Mouse (Mus musculus): ENCODE data around the gene Mecom. TPM values are rescaled to one million over a fixed set of nuclear protein-coding genes. Genes with fewer than 3 reads are reported as not detected.

Mecom gene
- polyA plus RNA-seq, 1 experiment from 2014 or later: 77.5 TPM

GRCm38 (mm10) chr3:30105859-30106258, 441.9 kb downstream of the Mecom start:
- no peak overlapping the region for H3K4me3 ChIP-seq (ENCODE audit: low read depth, low read length)
- no peaks in the 10 kb centered on the region for H3K36me3 ChIP-seq (ENCODE audit: insufficient read depth)
- ATAC-seq (ENCODE audit: insufficient read depth) (no peak), DNase-seq (peak; percentile 71)
- no peak overlapping the region for H3K9ac ChIP-seq
- WGBS: 7% methylated on average over 1 of the region's 1 CpGs
- no peaks in the 10 kb centered on the region for H3K9me3 ChIP-seq (ENCODE audit: low read depth, low read length)
- TF ChIP-seq CTCF (IDR thresholded peaks at IDR 0.05; ENCODE audit: low read depth): no peak
- H3K27ac ChIP-seq (ENCODE audit: low read depth): peak overlapping the region; percentile 83
- peak overlapping the region; percentile 57 for H3K4me2 ChIP-seq
- peaks cover 20% of the 10 kb centered on the region for H3K4me1 ChIP-seq (ENCODE audit: insufficient read depth)
- no peaks in the 10 kb centered on the region for H3K27me3 ChIP-seq (ENCODE audit: insufficient read depth, low read length)

GRCm38 (mm10) chr3:30105194-30105823, 442.5 kb downstream of the Mecom start:
- no peaks in the 10 kb centered on the region for H3K36me3 ChIP-seq (ENCODE audit: insufficient read depth)
- H3K9ac ChIP-seq: peak overlapping the region; percentile 11; the same call in 1 of the 2 replicates
- peak overlapping the region; percentile 57 for H3K4me2 ChIP-seq
- peak overlapping the region; percentile 5; the same call in 1 of the 2 replicates for H3K4me3 ChIP-seq (ENCODE audit: low read depth, low read length)
- 20% methylated on average over 15 of the region's 15 CpGs for WGBS
- no peaks in the 10 kb centered on the region for H3K9me3 ChIP-seq (ENCODE audit: low read depth, low read length)
- H3K4me1 ChIP-seq (ENCODE audit: insufficient read depth): peaks cover 20% of the 10 kb centered on the region
- peak overlapping the region; percentile 83 for H3K27ac ChIP-seq (ENCODE audit: low read depth)
- DNase-seq (peak; percentile 83), ATAC-seq (ENCODE audit: insufficient read depth) (peak; percentile 83)
- no peaks in the 10 kb centered on the region for H3K27me3 ChIP-seq (ENCODE audit: insufficient read depth, low read length)
- TF ChIP-seq CTCF (IDR thresholded peaks at IDR 0.05; ENCODE audit: low read depth): no peak

GRCm38 (mm10) chr3:30104515-30105098, 443.2 kb downstream of the Mecom start:
- WGBS: 46% methylated on average over 4 of the region's 4 CpGs
- no peak for DNase-seq
- no peak for TF ChIP-seq CTCF (IDR thresholded peaks at IDR 0.05; ENCODE audit: low read depth)
- Histone ChIP-seq H3K4me1 (ENCODE audit: insufficient read depth) (peaks cover 20% of the 10 kb centered on the region), H3K27me3 (ENCODE audit: insufficient read depth, low read length) (no peaks in the 10 kb centered on the region), H3K9ac (no peak overlapping the region), H3K27ac (ENCODE audit: low read depth) (peak overlapping the region; percentile 83; the same call in 1 of the 2 replicates), H3K4me3 (ENCODE audit: low read depth, low read length) (no peak overlapping the region), H3K9me3 (ENCODE audit: low read depth, low read length) (no peaks in the 10 kb centered on the region), H3K4me2 (peak overlapping the region; percentile 57), H3K36me3 (ENCODE audit: insufficient read depth) (no peaks in the 10 kb centered on the region)
- no peak for ATAC-seq (ENCODE audit: insufficient read depth)

DNA sequence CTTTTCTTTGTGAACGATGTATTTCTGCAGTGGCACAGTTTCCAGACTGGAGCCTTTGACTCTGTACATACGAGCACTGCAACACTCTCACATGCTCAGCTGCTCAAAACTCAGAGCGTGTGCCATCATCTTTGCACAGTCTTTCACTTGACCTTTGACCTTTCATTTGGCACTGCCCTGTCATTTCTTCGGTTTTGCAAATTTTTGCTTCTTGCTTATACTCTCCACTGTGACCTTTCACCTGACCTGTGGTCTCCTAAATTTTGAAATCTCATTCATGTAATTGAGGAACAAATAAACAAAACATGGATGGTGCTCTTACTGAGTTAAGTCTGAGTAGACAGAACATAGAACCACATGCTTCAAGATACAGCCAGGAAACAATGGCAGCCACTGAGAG, 446.7 kb downstream of the Mecom start:
- no peaks in the 10 kb centered on the region for H3K27me3 ChIP-seq (ENCODE audit: insufficient read depth, low read length)
- no peaks in the 10 kb centered on the region for H3K36me3 ChIP-seq (ENCODE audit: insufficient read depth)
- no peaks in the 10 kb centered on the region for H3K9me3 ChIP-seq (ENCODE audit: low read depth, low read length)
- DNase-seq (peak; percentile 17), ATAC-seq (ENCODE audit: insufficient read depth) (no peak)
- H3K27ac ChIP-seq (ENCODE audit: low read depth): no peak overlapping the region
- H3K4me1 ChIP-seq (ENCODE audit: insufficient read depth): peaks cover 23% of the 10 kb centered on the region
- no peak overlapping the region for H3K4me2 ChIP-seq
- H3K9ac ChIP-seq: no peak overlapping the region
- WGBS: 64% methylated on average over 4 of the region's 4 CpGs
- no peak overlapping the region for H3K4me3 ChIP-seq (ENCODE audit: low read depth, low read length)
- no peak for TF ChIP-seq CTCF (IDR thresholded peaks at IDR 0.05; ENCODE audit: low read depth)

GRCm38 (mm10) chr3:30097713-30098112, 450.1 kb downstream of the Mecom start:
- Histone ChIP-seq H3K27ac (ENCODE audit: low read depth) (peak overlapping the region; percentile 38; the same call in 1 of the 2 replicates), H3K4me1 (ENCODE audit: insufficient read depth) (peaks cover 7% of the 10 kb centered on the region; the same call in 1 of the 2 replicates), H3K27me3 (ENCODE audit: insufficient read depth, low read length) (no peaks in the 10 kb centered on the region), H3K4me3 (ENCODE audit: low read depth, low read length) (no peak overlapping the region), H3K36me3 (ENCODE audit: insufficient read depth) (no peaks in the 10 kb centered on the region), H3K4me2 (no peak overlapping the region), H3K9me3 (ENCODE audit: low read depth, low read length) (no peaks in the 10 kb centered on the region), H3K9ac (no peak overlapping the region)
- no peak for TF ChIP-seq CTCF (IDR thresholded peaks at IDR 0.05; ENCODE audit: low read depth)
- 56% methylated on average over 3 of the region's 3 CpGs for WGBS
- DNase-seq: peak; percentile 78
- ATAC-seq (ENCODE audit: insufficient read depth): no peak

GRCm38 (mm10) chr3:30097129-30097528, 450.7 kb downstream of the Mecom start:
- Histone ChIP-seq H3K9me3 (ENCODE audit: low read depth, low read length) (no peaks in the 10 kb centered on the region), H3K36me3 (ENCODE audit: insufficient read depth) (no peaks in the 10 kb centered on the region), H3K4me3 (ENCODE audit: low read depth, low read length) (no peak overlapping the region), H3K27me3 (ENCODE audit: insufficient read depth, low read length) (no peaks in the 10 kb centered on the region), H3K4me1 (ENCODE audit: insufficient read depth) (peaks cover 7% of the 10 kb centered on the region; the same call in 1 of the 2 replicates), H3K27ac (ENCODE audit: low read depth) (0 out of 2 replicates have a peak overlapping the region, but pooled peaks have one; percentile 38), H3K4me2 (no peak overlapping the region), H3K9ac (no peak overlapping the region)
- DNase-seq: no peak
- ATAC-seq (ENCODE audit: insufficient read depth): no peak
- TF ChIP-seq CTCF (IDR thresholded peaks at IDR 0.05; ENCODE audit: low read depth): no peak
- 61% methylated on average over 4 of the region's 4 CpGs for WGBS

GRCm38 (mm10) chr3:30093005-30093404, 454.8 kb downstream of the Mecom start:
- H3K4me1 ChIP-seq (ENCODE audit: insufficient read depth): peaks cover 7% of the 10 kb centered on the region; the same call in 1 of the 2 replicates
- no peak overlapping the region for H3K4me2 ChIP-seq
- TF ChIP-seq CTCF (IDR thresholded peaks at IDR 0.05; ENCODE audit: low read depth): no peak
- no peak for DNase-seq
- no peaks in the 10 kb centered on the region for H3K27me3 ChIP-seq (ENCODE audit: insufficient read depth, low read length)
- no peak for ATAC-seq (ENCODE audit: insufficient read depth)
- H3K4me3 ChIP-seq (ENCODE audit: low read depth, low read length): no peak overlapping the region
- H3K36me3 ChIP-seq (ENCODE audit: insufficient read depth): no peaks in the 10 kb centered on the region
- WGBS: 52% methylated on average over 1 of the region's 1 CpGs
- no peaks in the 10 kb centered on the region for H3K9me3 ChIP-seq (ENCODE audit: low read depth, low read length)
- no peak overlapping the region for H3K27ac ChIP-seq (ENCODE audit: low read depth)
- no peak overlapping the region for H3K9ac ChIP-seq
